ENCODE assay signal across 10 mouse cellular contexts in the genomic region with DNA sequence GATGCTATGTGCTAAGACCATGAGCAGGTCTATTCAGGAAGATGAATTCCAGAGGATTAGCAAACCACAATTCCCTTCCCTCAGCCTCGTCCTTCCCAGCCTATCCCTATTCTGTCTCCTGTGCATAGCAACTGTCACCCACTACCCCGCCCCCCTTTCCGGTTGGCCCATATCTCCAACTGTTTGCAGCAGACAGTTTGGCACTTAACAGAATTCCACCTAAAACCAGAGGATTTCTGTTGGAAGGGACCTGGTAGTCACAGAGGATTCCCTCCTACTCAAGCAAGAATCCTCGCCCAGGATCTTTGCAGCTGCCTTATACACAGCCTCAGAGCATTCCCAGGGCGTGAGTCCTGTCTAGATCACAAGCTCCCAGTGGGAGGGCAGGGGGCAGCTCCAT. TPM values are rescaled to one million over a fixed set of nuclear protein-coding genes. Genes with fewer than 3 reads are reported as not detected.
DNase-seq lines count a peak whose midpoint lies in the region; ATAC-seq and TF ChIP-seq lines count a peak whose summit lies in the region.
"Had no signal": no experiment of that assay in that cellular context is flagged by ENCODE, and none has a peak within 500 bp of the region (broad histone marks: within the 10 kb centered on the region; RNA-seq: fewer than 3 reads in every experiment).

No protein-coding gene starts in this region.

- no peak overlapping the region for H3K4me3 ChIP-seq in forebrain, postnatal 0 days (ENCODE audit: low read depth, low read length)
- H3K4me3 ChIP-seq in forebrain, embryonic 14.5 days (ENCODE audit: low read depth, low read length), result no peak overlapping the region
- no peak overlapping the region for H3K4me3 ChIP-seq in lung, embryonic 14.5 days (ENCODE audit: low read depth, low read length)
- no peak overlapping the region for H3K4me3 ChIP-seq in heart, embryonic 11.5 days (ENCODE audit: low read depth, low read length)
- H3K4me3 ChIP-seq: forebrain, embryonic 13.5 days had no signal

- no peaks in the 10 kb centered on the region for H3K27me3 ChIP-seq in forebrain, postnatal 0 days (ENCODE audit: insufficient read depth, low read length)
- H3K27me3 ChIP-seq in forebrain, embryonic 14.5 days (replicated peaks; ENCODE audit: control insufficient read depth, insufficient read depth, low read length), result no peaks in the 10 kb centered on the region
- H3K27me3 ChIP-seq in lung, embryonic 14.5 days (ENCODE audit: insufficient read depth, low read length), result no peaks in the 10 kb centered on the region
- no peaks in the 10 kb centered on the region for H3K27me3 ChIP-seq in heart, embryonic 11.5 days (ENCODE audit: control insufficient read depth, insufficient read depth, low read length)

- H3K9me3 ChIP-seq in forebrain, postnatal 0 days (ENCODE audit: low read length), result no peaks in the 10 kb centered on the region
- H3K9me3 ChIP-seq in forebrain, embryonic 14.5 days (replicated peaks; ENCODE audit: control insufficient read depth, low read length), result no peaks in the 10 kb centered on the region
- no peaks in the 10 kb centered on the region for H3K9me3 ChIP-seq in lung, embryonic 14.5 days (ENCODE audit: low read depth, low read length)
- H3K9me3 ChIP-seq in heart, embryonic 11.5 days (replicated peaks; ENCODE audit: control insufficient read depth, low read length), result no peaks in the 10 kb centered on the region
- H3K9me3 ChIP-seq: forebrain, embryonic 13.5 days had no signal

- 48% methylated on average over 5 of the region's 5 CpGs for WGBS in forebrain, postnatal 0 days
- 46% methylated on average over 5 of the region's 5 CpGs for whole genome bisulfite sequencing in forebrain, embryonic 14.5 days
- WGBS in lung, embryonic 14.5 days, result 31% methylated on average over 5 of the region's 5 CpGs
- 22% methylated on average over 5 of the region's 5 CpGs for WGBS in heart, embryonic 11.5 days (ENCODE audit: insufficient replicate concordance)

- H3K27ac ChIP-seq in forebrain, postnatal 0 days (ENCODE audit: low read depth, low read length), result no peak overlapping the region
- H3K27ac ChIP-seq in forebrain, embryonic 14.5 days (ENCODE audit: low read depth, low read length), result no peak overlapping the region
- H3K27ac ChIP-seq in lung, embryonic 14.5 days (ENCODE audit: low read depth), result peak overlapping the region; percentile 79
- peak overlapping the region; percentile 88 for H3K27ac ChIP-seq in heart, embryonic 11.5 days (ENCODE audit: low read depth, low read length)
- H3K27ac ChIP-seq: forebrain, embryonic 13.5 days had no signal

- no peaks in the 10 kb centered on the region for H3K36me3 ChIP-seq in forebrain, postnatal 0 days (ENCODE audit: insufficient read depth)
- no peaks in the 10 kb centered on the region for H3K36me3 ChIP-seq in forebrain, embryonic 14.5 days (ENCODE audit: control insufficient read depth, insufficient read depth, low read length)
- H3K36me3 ChIP-seq in lung, embryonic 14.5 days (ENCODE audit: insufficient read depth), result no peaks in the 10 kb centered on the region
- no peaks in the 10 kb centered on the region for H3K36me3 ChIP-seq in heart, embryonic 11.5 days (ENCODE audit: control insufficient read depth, insufficient read depth, low read length)

- H3K4me2 ChIP-seq in forebrain, postnatal 0 days (ENCODE audit: low read depth), result no peak overlapping the region
- H3K4me2 ChIP-seq in forebrain, embryonic 14.5 days (ENCODE audit: low read length), result no peak overlapping the region
- H3K4me2 ChIP-seq in lung, embryonic 14.5 days, result peak overlapping the region; percentile 7; the same call in 1 of the 2 replicates
- peak overlapping the region; percentile 1; the same call in 1 of the 2 replicates for H3K4me2 ChIP-seq in heart, embryonic 11.5 days
- H3K4me2 ChIP-seq: forebrain, embryonic 13.5 days had no signal

- TF ChIP-seq CTCF in forebrain, postnatal 0 days (IDR thresholded peaks at IDR 0.05; ENCODE audit: low read depth), result no peak
- TF ChIP-seq CTCF in lung, embryonic 14.5 days (IDR thresholded peaks at IDR 0.05; ENCODE audit: low read depth), result no peak

- ATAC-seq in forebrain, postnatal 0 days, result peak; percentile 51
- no peak for ATAC-seq in forebrain, embryonic 14.5 days
- ATAC-seq in lung, embryonic 14.5 days (ENCODE audit: insufficient read depth), result peak; percentile 61
- peak; percentile 56 for ATAC-seq in heart, embryonic 11.5 days (replicated peaks; ENCODE audit: insufficient number of reproducible peaks, low FRiP score, low TSS enrichment)
- ATAC-seq: CD4-positive, CD25-positive, alpha-beta regulatory T cell, adult 4 months; forebrain, embryonic 13.5 days had no signal

- no peaks in the 10 kb centered on the region for H3K4me1 ChIP-seq in forebrain, postnatal 0 days (ENCODE audit: insufficient read depth)
- H3K4me1 ChIP-seq in forebrain, embryonic 14.5 days (ENCODE audit: control insufficient read depth, insufficient read depth, low read length), result no peaks in the 10 kb centered on the region
- peaks cover 14% of the 10 kb centered on the region; the same call in 1 of the 2 replicates for H3K4me1 ChIP-seq in lung, embryonic 14.5 days (ENCODE audit: insufficient read depth)
- H3K4me1 ChIP-seq in heart, embryonic 11.5 days (ENCODE audit: control insufficient read depth, insufficient read depth, low read length), result peaks cover 20% of the 10 kb centered on the region
- H3K4me1 ChIP-seq: forebrain, embryonic 13.5 days had no signal

- no peak overlapping the region for H3K9ac ChIP-seq in forebrain, postnatal 0 days
- no peak overlapping the region for H3K9ac ChIP-seq in forebrain, embryonic 14.5 days (ENCODE audit: low read length)
- no peak overlapping the region for H3K9ac ChIP-seq in lung, embryonic 14.5 days
- peak overlapping the region; percentile 46; the same call in 1 of the 2 replicates for H3K9ac ChIP-seq in heart, embryonic 11.5 days (ENCODE audit: low read depth, low read length)
- H3K9ac ChIP-seq: forebrain, embryonic 13.5 days had no signal

- no peak for DNase-seq in forebrain, postnatal 0 days
- DNase-seq in forebrain, embryonic 14.5 days (ENCODE audit: low spot score), result no peak
- DNase-seq in lung, embryonic 14.5 days, result peak; percentile 55
- no peak for DNase-seq in lung, postnatal 4 days
- DNase-seq in lung, postnatal 10 days, result peak; percentile 76
- DNase-seq in B cell, adult 2 months, result no peak
- no peak for DNase-seq in cerebellum, postnatal 25 days

RNA-seq across cellular contexts. Expression of gene Rnf181, which starts 4.4 kb away (rescaled TPM):
- 66.9 and 76.3 TPM in 2 replicates for total RNA-seq in forebrain, postnatal 0 days (2014; rRNA removed)
- 117 and 124 TPM in 2 replicates for polyA plus RNA-seq in forebrain, postnatal 0 days (2015; fragmentation: Nextera tagmentation; extraction: Ambion mirVana)
- polyA plus RNA-seq in forebrain, embryonic 14.5 days (2014; fragmentation: Nextera tagmentation; extraction: Ambion mirVana), result 123 and 129 TPM in 2 replicates
- 105 and 116 TPM in 2 replicates for polyA plus RNA-seq in lung, embryonic 14.5 days (2014; fragmentation: Nextera tagmentation; extraction: Ambion mirVana)
- polyA plus RNA-seq in heart, embryonic 11.5 days (2014; fragmentation: Nextera tagmentation; extraction: Ambion mirVana), result 95.4 and 107 TPM in 2 replicates

RNA-seq across cellular contexts. Expression of gene Vamp5, which starts 9.1 kb away (rescaled TPM):
- 12.7 and 17.1 TPM in 2 replicates for total RNA-seq in forebrain, postnatal 0 days (2014; rRNA removed)
- 11.6 and 13.1 TPM in 2 replicates for polyA plus RNA-seq in forebrain, postnatal 0 days (2015; fragmentation: Nextera tagmentation; extraction: Ambion mirVana)
- polyA plus RNA-seq in forebrain, embryonic 14.5 days (2014; fragmentation: Nextera tagmentation; extraction: Ambion mirVana), result 13.8 and 17.7 TPM in 2 replicates
- polyA plus RNA-seq in lung, embryonic 14.5 days (2014; fragmentation: Nextera tagmentation; extraction: Ambion mirVana), result 31.0 and 31.2 TPM in 2 replicates
- polyA plus RNA-seq in heart, embryonic 11.5 days (2014; fragmentation: Nextera tagmentation; extraction: Ambion mirVana), result 55.3 and 59.2 TPM in 2 replicates

RNA-seq across cellular contexts. Expression of gene Tmem150a, which starts 15.9 kb away (rescaled TPM):
- total RNA-seq in forebrain, postnatal 0 days (2014; rRNA removed), result 22.9 and 24.3 TPM in 2 replicates
- 17.2 and 17.5 TPM in 2 replicates for polyA plus RNA-seq in forebrain, postnatal 0 days (2015; fragmentation: Nextera tagmentation; extraction: Ambion mirVana)
- 19.3 and 21.3 TPM in 2 replicates for polyA plus RNA-seq in forebrain, embryonic 14.5 days (2014; fragmentation: Nextera tagmentation; extraction: Ambion mirVana)
- polyA plus RNA-seq in lung, embryonic 14.5 days (2014; fragmentation: Nextera tagmentation; extraction: Ambion mirVana), result 10.3 and 10.4 TPM in 2 replicates
- 14.8 and 15.1 TPM in 2 replicates for polyA plus RNA-seq in heart, embryonic 11.5 days (2014; fragmentation: Nextera tagmentation; extraction: Ambion mirVana)

RNA-seq across cellular contexts. Expression of gene Vamp8, which starts 19.4 kb away (rescaled TPM):
- total RNA-seq in forebrain, postnatal 0 days (2014; rRNA removed), result 10.3 and 11.8 TPM in 2 replicates
- polyA plus RNA-seq in forebrain, postnatal 0 days (2015; fragmentation: Nextera tagmentation; extraction: Ambion mirVana), result 21.3 and 27.1 TPM in 2 replicates
- polyA plus RNA-seq in forebrain, embryonic 14.5 days (2014; fragmentation: Nextera tagmentation; extraction: Ambion mirVana), result 20.4 and 22.6 TPM in 2 replicates
- 132 and 137 TPM in 2 replicates for polyA plus RNA-seq in lung, embryonic 14.5 days (2014; fragmentation: Nextera tagmentation; extraction: Ambion mirVana)
- polyA plus RNA-seq in heart, embryonic 11.5 days (2014; fragmentation: Nextera tagmentation; extraction: Ambion mirVana), result 137 and 142 TPM in 2 replicates

RNA-seq across cellular contexts. Expression of gene 0610030E20Rik, which starts 24.0 kb away (rescaled TPM):
- total RNA-seq in forebrain, postnatal 0 days (2014; rRNA removed), result 6.5 and 10.9 TPM in 2 replicates
- polyA plus RNA-seq in forebrain, postnatal 0 days (2015; fragmentation: Nextera tagmentation; extraction: Ambion mirVana), result 9.7 and 15.4 TPM in 2 replicates
- 12.0 and 17.9 TPM in 2 replicates for polyA plus RNA-seq in forebrain, embryonic 14.5 days (2014; fragmentation: Nextera tagmentation; extraction: Ambion mirVana)
- polyA plus RNA-seq in lung, embryonic 14.5 days (2014; fragmentation: Nextera tagmentation; extraction: Ambion mirVana), result 25.5 and 29.7 TPM in 2 replicates
- 12.9 and 17.4 TPM in 2 replicates for polyA plus RNA-seq in heart, embryonic 11.5 days (2014; fragmentation: Nextera tagmentation; extraction: Ambion mirVana)

Comparison
In these comparisons a context has a peak if more than half of its experiments do, and no peak if none do; other contexts are left out.
1. DNase-seq: peak in lung, embryonic 14.5 days (single experiment) and lung, postnatal 10 days (single experiment); none in forebrain, postnatal 0 days (single experiment), forebrain, embryonic 14.5 days (single experiment), lung, postnatal 4 days (0 of 2), B cell, adult 2 months (0 of 2) and cerebellum, postnatal 25 days (0 of 2).
2. H3K27ac ChIP-seq: peak in lung, embryonic 14.5 days (single experiment) and heart, embryonic 11.5 days (single experiment); none in forebrain, postnatal 0 days (single experiment) and forebrain, embryonic 14.5 days (single experiment).
3. H3K4me2 ChIP-seq: peak in lung, embryonic 14.5 days (single experiment) and heart, embryonic 11.5 days (single experiment); none in forebrain, postnatal 0 days (single experiment) and forebrain, embryonic 14.5 days (single experiment).